Mouse (Mus musculus) kidney, embryonic 15.5 days (tissue): ENCODE results near the gene Slc25a13. TPM values are rescaled to one million over a fixed set of nuclear protein-coding genes. Genes with fewer than 3 reads are reported as not detected.

Source experiments
- ATAC-seq: fragments of 200-750 bp; cut with Nextera tagmentation; replicated peaks from 2 replicates; pipeline ENCODE4 v1.8.0; 2017; ENCODE audit warnings: moderate TSS enrichment; ENCODE audit not compliant: low FRiP score
- H3K27ac ChIP-seq: fragments of 300-500 bp; sonication (generic); 2 replicates; pipeline ENCODE4 v1.5.1; 2015; ENCODE audit warnings: mild to moderate bottlenecking, inconsistent platforms
- H3K27me3 ChIP-seq: fragments of 300-500 bp; sonication (generic); 2 replicates; pipeline ENCODE4 v1.6.1; 2015; ENCODE audit warnings: inconsistent platforms
- H3K36me3 ChIP-seq: fragments of 300-500 bp; sonication (generic); 2 replicates; pipeline ENCODE4 v1.6.1; 2015; ENCODE audit warnings: inconsistent platforms
- H3K4me1 ChIP-seq: fragments of 300-500 bp; sonication (generic); 2 replicates; pipeline ENCODE4 v1.6.1; 2015; ENCODE audit warnings: inconsistent platforms
- H3K4me2 ChIP-seq: fragments of 300-500 bp; sonication (generic); 2 replicates; pipeline ENCODE4 v1.6.1; 2015; ENCODE audit warnings: moderate library complexity, mild to moderate bottlenecking, inconsistent platforms
- H3K4me3 ChIP-seq: fragments of 300-500 bp; sonication (generic); replicated peaks from 2 replicates; pipeline ENCODE4 v1.5.1; 2015; ENCODE audit warnings: mild to moderate bottlenecking, inconsistent platforms
- H3K9ac ChIP-seq: fragments of 300-500 bp; sonication (generic); 2 replicates; pipeline ENCODE4 v1.6.1; 2015; ENCODE audit warnings: mild to moderate bottlenecking, inconsistent platforms
- H3K9me3 ChIP-seq: fragments of 300-500 bp; sonication (generic); replicated peaks from 2 replicates; pipeline ENCODE4 v1.6.1; 2016; ENCODE audit warnings: inconsistent platforms
- WGBS: fragments of 180-500 bp; shearing (Covaris S2); methylation state at CpG from one replicate; pipeline ENCODE4 v1.1.7; 2015; ENCODE audit warnings: mixed read lengths; 5-methylcytosine and 5-hydroxymethylcytosine counted together
- polyA plus RNA-seq: library from polyadenylated mRNA; unstranded; fragments of >200 nt; fragmentation: Nextera tagmentation; extraction: Ambion mirVana; gene quantifications from 2 replicates; pipeline ENCODE4 v1.2.1, GENCODE M21; 2015

Slc25a13 gene
- polyA plus RNA-seq, 1 experiment from 2014 or later: 43.6 TPM

GRCm38 (mm10) chr6:6101605-6102004 is 115.4 kb downstream of the Slc25a13 start:
- no peaks in the 10 kb centered on the region for H3K27me3 ChIP-seq
- H3K4me1 ChIP-seq: 0 out of 2 replicates have a peak, but pooled peaks cover 6% of the 10 kb centered on the region
- H3K4me2 ChIP-seq: no peak overlapping the region
- H3K9ac ChIP-seq: no peak overlapping the region
- H3K4me3 ChIP-seq: no peak overlapping the region
- H3K27ac ChIP-seq: no peak overlapping the region
- WGBS: 77% methylated on average over 4 of the region's 4 CpGs
- H3K9me3 ChIP-seq: no peaks in the 10 kb centered on the region
- H3K36me3 ChIP-seq: 0 out of 2 replicates have a peak, but pooled peaks cover 2% of the 10 kb centered on the region
- no peak for ATAC-seq

- no peak for ATAC-seq
- Histone ChIP-seq H3K4me2 (no peak overlapping the region), H3K9me3 (no peaks in the 10 kb centered on the region), H3K4me3 (no peak overlapping the region), H3K9ac (no peak overlapping the region), H3K27ac (no peak overlapping the region), H3K36me3 (peaks cover 8% of the 10 kb centered on the region), H3K4me1 (0 out of 2 replicates have a peak, but pooled peaks cover 6% of the 10 kb centered on the region), H3K27me3 (no peaks in the 10 kb centered on the region)
- WGBS: 73% methylated on average over 9 of the region's 9 CpGs
These were observed 116.0 kb downstream of the Slc25a13 start for GRCm38 (mm10) chr6:6100892-6101480.

GRCm38 (mm10) chr6:6093978-6094377 is 123.0 kb downstream of the Slc25a13 start:
- 50% methylated on average over 3 of the region's 3 CpGs for WGBS
- H3K9me3 ChIP-seq: no peaks in the 10 kb centered on the region
- no peak overlapping the region for H3K4me2 ChIP-seq
- H3K27ac ChIP-seq: no peak overlapping the region
- H3K36me3 ChIP-seq: peaks cover 16% of the 10 kb centered on the region
- 0 out of 2 replicates have a peak, but pooled peaks cover 6% of the 10 kb centered on the region for H3K4me1 ChIP-seq
- no peak overlapping the region for H3K4me3 ChIP-seq
- no peaks in the 10 kb centered on the region for H3K27me3 ChIP-seq
- H3K9ac ChIP-seq: no peak overlapping the region
- ATAC-seq: no peak

DNA sequence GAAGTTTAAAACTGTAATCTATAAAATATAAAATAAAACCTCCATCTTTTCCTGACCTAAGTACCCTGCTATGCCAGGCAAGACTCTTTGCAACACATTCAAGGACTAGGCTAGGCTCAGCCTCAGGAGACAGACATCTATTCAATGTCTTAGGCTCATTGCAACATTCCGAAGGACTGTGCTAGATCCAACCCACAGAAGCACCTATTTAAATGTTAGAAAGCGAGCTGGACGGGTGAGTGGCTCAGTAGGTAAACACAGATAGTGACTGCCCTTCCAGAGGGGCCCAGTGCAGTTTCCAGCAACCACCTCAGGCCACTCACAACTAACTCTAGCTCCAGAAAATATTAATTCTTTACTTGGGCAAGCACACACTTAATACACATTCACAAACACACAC is 123.5 kb downstream of the Slc25a13 start:
- Histone ChIP-seq H3K36me3 (peaks cover 16% of the 10 kb centered on the region), H3K27me3 (no peaks in the 10 kb centered on the region), H3K4me3 (no peak overlapping the region), H3K4me2 (no peak overlapping the region), H3K27ac (0 out of 2 replicates have a peak overlapping the region, but pooled peaks have one; percentile 9), H3K9me3 (no peaks in the 10 kb centered on the region), H3K4me1 (0 out of 2 replicates have a peak, but pooled peaks cover 6% of the 10 kb centered on the region), H3K9ac (no peak overlapping the region)
- 73% methylated on average over 3 of the region's 3 CpGs for WGBS
- ATAC-seq: 0 out of 2 replicates have a peak, but pooled peaks have one; percentile 12

DNA sequence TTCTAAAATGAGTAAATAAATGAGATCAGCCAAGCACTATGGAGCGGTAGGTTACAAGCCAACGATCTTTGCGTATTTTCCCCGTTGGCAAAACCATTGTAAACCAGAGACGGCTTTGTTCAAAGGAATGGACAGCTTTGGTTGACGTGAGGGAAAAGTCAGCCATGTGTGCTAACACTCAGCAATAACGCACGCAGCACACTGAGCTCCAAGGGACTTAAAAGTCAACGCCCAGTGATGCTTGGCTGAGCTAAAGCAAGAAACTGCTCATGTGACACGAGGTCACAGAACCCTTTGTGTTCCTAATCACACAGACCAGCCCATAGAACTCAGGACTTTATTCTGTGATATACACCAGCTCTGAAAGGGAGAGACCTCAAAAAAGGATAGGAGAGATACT is 124.5 kb downstream of the Slc25a13 start:
- Histone ChIP-seq H3K9me3 (no peaks in the 10 kb centered on the region), H3K4me1 (0 out of 2 replicates have a peak, but pooled peaks cover 6% of the 10 kb centered on the region), H3K27me3 (no peaks in the 10 kb centered on the region), H3K9ac (no peak overlapping the region), H3K36me3 (peaks cover 16% of the 10 kb centered on the region), H3K4me2 (no peak overlapping the region), H3K27ac (no peak overlapping the region), H3K4me3 (no peak overlapping the region)
- peak; percentile 86 for ATAC-seq
- WGBS: 53% methylated on average over 10 of the region's 10 CpGs

- no peak overlapping the region for H3K4me2 ChIP-seq
- no peak overlapping the region for H3K9ac ChIP-seq
- H3K4me3 ChIP-seq: no peak overlapping the region
- 89% methylated on average over 3 of the region's 3 CpGs for WGBS
- 0 out of 2 replicates have a peak, but pooled peaks cover 6% of the 10 kb centered on the region for H3K4me1 ChIP-seq
- H3K27ac ChIP-seq: no peak overlapping the region
- H3K36me3 ChIP-seq: peaks cover 11% of the 10 kb centered on the region
- no peaks in the 10 kb centered on the region for H3K27me3 ChIP-seq
- no peaks in the 10 kb centered on the region for H3K9me3 ChIP-seq
- ATAC-seq: no peak
These were observed 126.0 kb downstream of the Slc25a13 start for GRCm38 (mm10) chr6:6091016-6091415.

DNA sequence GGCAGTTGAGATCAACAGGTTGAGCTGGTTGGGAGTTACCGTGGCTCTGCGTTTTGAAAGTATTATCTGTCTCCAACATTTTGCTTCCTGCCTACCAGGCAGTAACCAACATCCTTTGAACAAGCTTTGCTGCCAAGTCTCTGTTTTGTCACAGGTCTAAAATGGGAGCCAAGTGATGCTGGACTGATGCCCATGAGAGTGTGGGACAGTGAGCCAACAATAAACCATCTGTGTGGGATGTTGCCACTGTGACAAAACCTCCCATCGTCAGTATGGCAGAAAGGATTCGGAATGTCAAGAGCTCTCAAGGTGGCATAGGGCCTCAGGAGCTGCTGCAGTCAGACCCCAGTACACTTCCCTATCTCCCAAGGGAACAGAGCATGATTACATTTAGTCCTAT is 128.8 kb downstream of the Slc25a13 start:
- WGBS: 85% methylated on average over 4 of the region's 4 CpGs
- no peak overlapping the region for H3K4me2 ChIP-seq
- no peak for ATAC-seq

GRCm38 (mm10) chr6:6080484-6080883 is 136.5 kb downstream of the Slc25a13 start:
- Histone ChIP-seq H3K4me3 (no peak overlapping the region), H3K9ac (no peak overlapping the region), H3K4me2 (no peak overlapping the region), H3K27me3 (no peaks in the 10 kb centered on the region), H3K9me3 (no peaks in the 10 kb centered on the region), H3K36me3 (peaks cover 12% of the 10 kb centered on the region; the same call in 1 of the 2 replicates), H3K4me1 (no peaks in the 10 kb centered on the region), H3K27ac (no peak overlapping the region)
- WGBS: 92% methylated on average over 1 of the region's 1 CpGs
- ATAC-seq: no peak

More for the DNA sequence above, 128.8 kb downstream of the Slc25a13 start:
- Histone ChIP-seq H3K4me3 (no peak overlapping the region), H3K36me3 (peaks cover 12% of the 10 kb centered on the region; the same call in 1 of the 2 replicates), H3K27me3 (no peaks in the 10 kb centered on the region), H3K4me1 (0 out of 2 replicates have a peak, but pooled peaks cover 3% of the 10 kb centered on the region), H3K9me3 (no peaks in the 10 kb centered on the region), H3K9ac (no peak overlapping the region), H3K27ac (no peak overlapping the region)

- Histone ChIP-seq H3K4me3 (no peak overlapping the region), H3K27me3 (no peaks in the 10 kb centered on the region), H3K4me1 (no peaks in the 10 kb centered on the region), H3K36me3 (peaks cover 8% of the 10 kb centered on the region; the same call in 1 of the 2 replicates), H3K27ac (no peak overlapping the region), H3K4me2 (no peak overlapping the region), H3K9ac (no peak overlapping the region), H3K9me3 (no peaks in the 10 kb centered on the region)
- WGBS: 78% methylated on average over 4 of the region's 4 CpGs
- no peak for ATAC-seq
These were observed 139.7 kb downstream of the Slc25a13 start for GRCm38 (mm10) chr6:6077234-6077633.

GRCm38 (mm10) chr6:6075940-6076447 is 141.0 kb downstream of the Slc25a13 start:
- no peak for ATAC-seq
- WGBS: 87% methylated on average over 7 of the region's 7 CpGs
- Histone ChIP-seq H3K27me3 (no peaks in the 10 kb centered on the region), H3K27ac (no peak overlapping the region), H3K36me3 (peaks cover 8% of the 10 kb centered on the region; the same call in 1 of the 2 replicates), H3K4me2 (no peak overlapping the region), H3K9ac (no peak overlapping the region), H3K9me3 (no peaks in the 10 kb centered on the region), H3K4me1 (no peaks in the 10 kb centered on the region), H3K4me3 (no peak overlapping the region)

GRCm38 (mm10) chr6:6071038-6071437 is 145.9 kb downstream of the Slc25a13 start:
- no peak for ATAC-seq
- Histone ChIP-seq H3K27me3 (no peaks in the 10 kb centered on the region), H3K4me1 (no peaks in the 10 kb centered on the region), H3K4me2 (no peak overlapping the region), H3K27ac (no peak overlapping the region), H3K9me3 (no peaks in the 10 kb centered on the region), H3K36me3 (0 out of 2 replicates have a peak, but pooled peaks cover 4% of the 10 kb centered on the region), H3K9ac (no peak overlapping the region), H3K4me3 (no peak overlapping the region)
- WGBS: 82% methylated on average over 7 of the region's 7 CpGs

DNA sequence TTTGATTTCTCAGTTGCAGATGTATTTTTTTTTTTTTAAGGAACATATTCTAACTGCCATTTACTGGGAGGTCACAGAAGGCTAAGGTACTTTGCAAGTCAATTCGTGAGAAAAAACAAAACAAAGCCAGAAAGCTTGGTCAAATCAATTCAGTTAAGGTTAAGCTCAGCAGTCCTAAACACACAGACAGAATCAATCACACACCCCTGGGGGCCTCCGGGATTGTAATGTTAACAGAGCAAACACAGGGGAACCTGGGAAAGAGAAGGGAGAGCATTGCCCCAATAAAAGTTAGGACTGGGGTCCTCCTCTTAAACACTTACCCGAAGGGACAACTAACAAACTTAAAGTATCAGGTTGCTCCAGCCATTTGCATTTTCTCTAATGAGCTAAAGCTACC is 147.0 kb downstream of the Slc25a13 start:
- Histone ChIP-seq H3K4me2 (no peak overlapping the region), H3K27me3 (no peaks in the 10 kb centered on the region), H3K36me3 (0 out of 2 replicates have a peak, but pooled peaks cover 4% of the 10 kb centered on the region), H3K27ac (no peak overlapping the region), H3K9me3 (no peaks in the 10 kb centered on the region), H3K4me1 (no peaks in the 10 kb centered on the region), H3K9ac (no peak overlapping the region), H3K4me3 (no peak overlapping the region)
- WGBS: 5% methylated on average over 3 of the region's 3 CpGs
- ATAC-seq: no peak
